Mouse (Mus musculus): ENCODE results near the gene Pdgfc.
"Not testable (repeated sequence)": the region's sequence is repeated elsewhere in the genome, so short reads cannot be mapped to it uniquely, and the experiment has no call there.

Gene Pdgfc

DNA sequence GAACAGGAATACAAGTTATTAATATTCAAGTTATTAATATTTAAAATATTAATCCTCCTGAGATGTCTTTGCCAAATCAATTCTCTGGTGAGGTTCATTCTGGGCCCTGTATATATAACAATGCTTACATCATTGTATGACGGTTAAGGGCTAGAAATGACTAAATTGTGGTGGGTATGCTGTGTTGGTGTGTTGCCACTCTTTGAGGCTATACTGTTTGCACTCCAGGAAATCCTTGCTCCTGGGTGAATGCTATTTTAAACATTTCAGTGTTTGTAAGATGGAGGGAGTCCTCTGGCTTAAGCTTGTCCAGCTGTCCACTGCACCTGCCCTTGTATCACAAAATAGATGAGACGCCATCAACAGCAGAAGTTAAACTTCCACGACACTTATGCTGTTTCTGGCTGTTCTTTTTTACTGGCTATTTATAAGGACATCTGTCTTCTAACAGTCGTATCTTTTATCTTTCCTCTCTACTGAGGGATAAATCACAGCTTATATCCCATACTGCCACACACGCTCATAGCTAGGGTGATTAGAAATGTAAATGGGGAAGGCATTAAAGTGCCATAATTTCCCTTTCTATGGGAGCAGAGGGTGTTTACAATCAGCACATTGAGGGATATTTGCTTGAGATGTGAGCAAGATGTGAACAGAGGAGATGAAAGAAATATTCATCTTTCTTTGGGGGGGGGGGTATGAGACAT, 9.3 kb downstream of the Pdgfc start:
- CTCF ChIA-PET, result no interaction called here

DNA sequence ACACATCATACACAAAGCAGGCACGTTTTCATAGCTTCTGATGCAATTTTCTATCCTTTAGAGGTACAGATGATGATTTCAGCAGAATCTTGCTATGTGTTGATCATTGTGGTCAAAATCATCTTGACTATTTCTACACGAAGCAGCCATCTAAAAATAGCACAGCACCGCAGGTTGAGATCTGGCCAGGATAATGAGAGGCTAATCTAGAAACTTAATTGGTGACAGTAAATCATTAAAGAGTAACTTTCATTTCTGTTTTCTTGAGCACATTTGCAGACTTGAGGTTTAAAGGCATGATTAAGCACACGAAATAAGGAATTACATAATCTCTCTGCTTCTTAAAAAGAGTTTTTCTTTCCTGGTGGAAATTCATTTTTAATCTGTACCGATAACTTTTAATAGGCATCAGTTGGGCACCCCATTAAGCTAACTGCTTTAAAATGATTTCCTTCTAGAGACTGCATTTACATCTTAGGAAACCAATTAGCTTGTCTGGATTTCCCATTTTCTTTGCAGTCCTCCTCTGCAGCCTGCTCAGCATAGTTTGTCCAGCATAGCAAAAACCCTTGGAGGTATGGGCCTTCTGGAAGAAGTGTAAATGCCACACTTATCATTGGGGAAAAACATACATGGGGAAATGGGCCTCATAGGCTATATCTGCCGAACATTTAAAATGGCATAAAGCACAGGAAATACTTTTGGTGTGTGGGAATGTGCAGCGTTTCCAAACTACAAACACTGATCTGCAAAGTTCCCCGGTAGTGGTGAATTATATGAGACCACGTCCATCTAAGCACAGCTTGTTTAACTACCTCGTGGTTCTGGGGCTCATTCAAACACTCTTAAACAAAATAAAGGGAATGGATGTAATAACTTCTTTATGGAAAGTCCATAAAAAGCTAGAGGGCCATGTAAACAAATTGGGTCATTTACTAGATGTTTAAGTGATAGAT, 10.7 kb downstream of the Pdgfc start:
- CTCF ChIA-PET, result no interaction called here

DNA sequence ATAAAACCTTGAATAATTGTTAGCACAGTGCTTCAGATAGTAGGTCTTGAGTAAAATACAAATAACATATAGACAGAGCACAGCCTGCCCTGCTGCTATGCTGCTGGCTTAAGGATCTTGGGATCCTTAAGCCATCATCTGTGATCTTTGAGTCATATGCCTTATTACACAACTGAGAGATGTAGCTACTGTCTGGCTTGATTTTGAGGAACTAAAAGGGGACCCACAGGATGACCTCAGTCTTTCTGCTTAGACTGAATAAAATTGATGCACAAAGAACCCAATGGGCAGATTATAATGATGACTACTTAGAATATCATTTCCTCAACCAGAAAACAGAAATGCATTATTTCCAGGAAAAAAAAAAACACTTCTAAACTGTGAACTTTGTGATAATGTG, 15.3 kb downstream of the Pdgfc start:
- CTCF ChIA-PET, result no interaction called here

GRCm38 (mm10) chr3:81052422-81052821, 16.2 kb downstream of the Pdgfc start:
- CTCF ChIA-PET, result no interaction called here

GRCm38 (mm10) chr3:81054074-81054473, 17.9 kb downstream of the Pdgfc start:
- CTCF ChIA-PET, result no interaction called here

DNA sequence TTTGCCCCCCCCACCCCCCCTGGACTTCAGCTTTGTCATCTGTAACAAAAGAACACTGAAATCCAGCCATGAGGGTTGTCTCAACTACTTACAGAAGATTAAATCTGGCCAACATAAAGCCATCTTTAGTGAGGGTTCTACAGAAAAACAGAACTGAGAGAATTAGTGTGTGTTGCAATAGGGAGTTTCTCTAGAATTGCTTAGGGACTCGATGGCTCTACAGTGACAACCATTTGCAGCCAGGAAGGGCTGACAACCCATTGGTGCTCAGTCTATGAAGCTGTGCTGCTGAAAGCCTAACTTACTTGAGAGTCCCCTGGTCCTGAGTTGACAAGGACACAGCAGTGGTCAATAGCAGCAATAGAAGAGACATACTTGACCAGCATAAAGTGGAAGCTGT, 21.5 kb downstream of the Pdgfc start:
- CTCF ChIA-PET, result no interaction called here

DNA sequence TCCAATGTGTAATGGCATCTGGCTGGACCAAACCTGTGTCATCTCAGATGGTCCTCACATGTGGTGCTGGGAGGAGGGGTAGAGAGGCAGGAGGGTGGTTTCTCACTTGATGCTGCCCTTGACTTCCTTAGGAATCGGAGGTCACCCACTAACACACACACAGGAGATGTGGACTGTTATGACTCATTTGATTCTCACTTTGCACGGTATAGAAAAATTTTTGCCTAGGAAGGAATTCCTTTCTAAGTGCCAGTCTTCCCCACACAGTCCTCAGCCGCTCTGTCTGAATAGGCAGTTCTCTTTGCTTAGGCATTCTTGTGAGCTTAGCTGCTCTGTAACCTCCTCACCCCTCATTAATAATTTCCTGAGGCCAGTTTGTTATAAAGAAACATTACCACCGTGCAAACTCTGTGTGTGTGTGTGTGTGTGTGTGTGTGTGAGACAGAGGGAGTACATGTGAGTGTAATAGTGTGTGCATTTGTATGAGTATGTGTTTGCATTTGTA, 22.4 kb downstream of the Pdgfc start:
- CTCF ChIA-PET, result no interaction called here

- CTCF ChIA-PET, result no interaction called here
Observed at GRCm38 (mm10) chr3:81068550-81068949, 32.3 kb downstream of the Pdgfc start.

GRCm38 (mm10) chr3:81101136-81101535, 64.9 kb downstream of the Pdgfc start:
- CTCF ChIA-PET, result no interaction called here

GRCm38 (mm10) chr3:81102158-81102876, 66.1 kb downstream of the Pdgfc start:
- CTCF ChIA-PET, result interaction anchor here (0.6 kb wide), 1 partner anchor 817 kb away, joined by 3 read pairs; no protein-coding TSS in a partner anchor

- CTCF ChIA-PET, result interaction anchor here (0.6 kb wide), 1 partner anchor 817 kb away, joined by 3 read pairs; no protein-coding TSS in a partner anchor
Observed at GRCm38 (mm10) chr3:81102877-81103420, 66.7 kb downstream of the Pdgfc start.

DNA sequence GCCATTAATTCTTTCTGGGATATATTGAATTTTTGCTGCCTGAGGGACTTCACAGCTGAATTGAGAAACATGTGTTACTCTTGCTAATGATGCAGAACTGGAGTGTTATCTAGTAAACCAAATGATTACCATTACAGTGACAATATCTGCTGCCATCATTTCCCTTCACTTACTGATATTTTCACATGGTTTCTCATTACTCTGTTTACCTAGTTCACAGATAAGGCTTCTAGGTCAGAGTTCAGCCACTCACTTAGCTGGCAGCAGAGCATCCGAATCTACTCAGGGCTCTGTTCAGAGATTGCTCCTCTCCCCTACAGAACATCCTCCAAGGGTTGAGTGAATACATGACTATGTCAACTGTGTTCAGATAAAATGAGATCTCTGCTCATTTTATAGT, 71.3 kb downstream of the Pdgfc start:
- CTCF ChIA-PET, result no interaction called here

- CTCF ChIA-PET, result no interaction called here
Observed at GRCm38 (mm10) chr3:81110968-81111367, 74.8 kb downstream of the Pdgfc start.

- CTCF ChIA-PET, result no interaction called here
Observed at GRCm38 (mm10) chr3:81112892-81113291, 76.7 kb downstream of the Pdgfc start.

GRCm38 (mm10) chr3:81120664-81121063, 84.4 kb downstream of the Pdgfc start:
- CTCF ChIA-PET, result no interaction called here

GRCm38 (mm10) chr3:81121731-81122130, 85.5 kb downstream of the Pdgfc start:
- CTCF ChIA-PET, result no interaction called here

- CTCF ChIA-PET, result no interaction called here
Observed at GRCm38 (mm10) chr3:81123461-81123860, 87.2 kb downstream of the Pdgfc start.

- CTCF ChIA-PET, result no interaction called here
Observed at GRCm38 (mm10) chr3:81127013-81127412, 90.8 kb downstream of the Pdgfc start.

DNA sequence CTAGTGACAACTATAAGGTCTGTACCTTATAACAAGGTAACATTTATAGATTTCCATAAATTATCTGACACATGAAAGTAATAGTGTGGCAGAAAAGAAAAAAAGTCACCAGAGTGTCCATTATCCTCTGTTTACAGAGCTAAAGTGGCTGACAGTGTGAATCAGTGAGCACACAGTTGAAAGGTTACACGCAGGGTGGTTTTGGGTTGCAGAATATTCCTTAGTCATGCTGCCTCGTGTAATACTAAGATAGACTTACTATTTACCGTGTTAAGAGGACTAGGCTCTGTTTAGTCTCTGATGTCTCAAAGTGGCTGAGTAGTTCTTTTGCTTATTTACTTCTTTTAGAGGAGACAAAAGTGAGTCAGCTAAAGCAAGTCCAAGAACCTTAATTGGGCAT, 100.8 kb downstream of the Pdgfc start:
- CTCF ChIA-PET, result no interaction called here

- CTCF ChIA-PET, result not testable (repeated sequence)
Observed at GRCm38 (mm10) chr3:81138030-81138429, 101.8 kb downstream of the Pdgfc start.

- CTCF ChIA-PET, result no interaction called here
Observed at GRCm38 (mm10) chr3:81143730-81144129, 107.5 kb downstream of the Pdgfc start.

GRCm38 (mm10) chr3:81149109-81149521, 112.9 kb downstream of the Pdgfc start:
- CTCF ChIA-PET, result no interaction called here

All from spleen, embryonic (tissue).